Mouse (Mus musculus) embryonic facial prominence, embryonic 11.5 days (tissue): ENCODE data around the gene Fcer2a. TPM values are rescaled to one million over a fixed set of nuclear protein-coding genes. Genes with fewer than 3 reads are reported as not detected.

Experiments used
- ATAC-seq: fragments of 200-750 bp; cut with Nextera tagmentation; replicated peaks from 2 replicates; pipeline ENCODE4 v1.8.0; 2017; ENCODE audit warnings: low read depth; ENCODE audit not compliant: insufficient number of reproducible peaks, low FRiP score, low TSS enrichment
- DNase-seq: peaks from one replicate; pipeline ENCODE4 v3.0.0-alpha.2; 2015; ENCODE audit warnings: low spot score
- H3K27ac ChIP-seq: fragments of 300-500 bp; sonication (generic); replicated peaks from 2 replicates; pipeline ENCODE4 v1.5.1; 2014; ENCODE audit warnings: mild to moderate bottlenecking, low read depth, low read length, control low read depth
- H3K27me3 ChIP-seq: fragments of 300-500 bp; sonication (generic); 2 replicates; pipeline ENCODE4 v1.6.1; 2014; ENCODE audit warnings: mild to moderate bottlenecking, low read length, moderate library complexity, mixed read lengths; ENCODE audit not compliant: control insufficient read depth, insufficient read depth
- H3K36me3 ChIP-seq: fragments of 300-500 bp; sonication (generic); replicated peaks from 2 replicates; pipeline ENCODE4 v1.6.1; 2014; ENCODE audit warnings: low read depth, mild to moderate bottlenecking, low read length, moderate library complexity, mixed read lengths; ENCODE audit not compliant: control insufficient read depth, insufficient read depth
- H3K4me1 ChIP-seq: fragments of 300-500 bp; sonication (generic); 2 replicates; pipeline ENCODE4 v1.6.1; 2014; ENCODE audit warnings: low read length, mixed read lengths; ENCODE audit not compliant: control insufficient read depth, insufficient read depth
- H3K4me2 ChIP-seq: fragments of 300-500 bp; sonication (generic); 2 replicates; pipeline ENCODE4 v1.6.1; 2014; ENCODE audit warnings: low read depth, mild to moderate bottlenecking, control low read depth, low read length, moderate library complexity
- H3K4me3 ChIP-seq: fragments of 300-500 bp; sonication (generic); 2 replicates; pipeline ENCODE4 v1.5.1; 2014; ENCODE audit warnings: low read depth, low read length, control low read depth
- H3K9ac ChIP-seq: fragments of 300-500 bp; sonication (generic); replicated peaks from 2 replicates; pipeline ENCODE4 v1.6.1; 2014; ENCODE audit warnings: mild to moderate bottlenecking, control low read depth, low read length
- H3K9me3 ChIP-seq: fragments of 300-500 bp; sonication (generic); replicated peaks from 2 replicates; pipeline ENCODE4 v1.6.1; 2016; ENCODE audit warnings: mild to moderate bottlenecking, low read length, inconsistent platforms, mixed read lengths; ENCODE audit not compliant: control insufficient read depth
- WGBS: fragments of 180-500 bp; shearing (Covaris S2); extraction: QIAGEN DNeasy Blood & Tissue Kit; methylation state at CpG from one replicate; pipeline ENCODE4 v1.1.7; 2014; 5-methylcytosine and 5-hydroxymethylcytosine counted together
- polyA plus RNA-seq: library from polyadenylated mRNA; unstranded; fragments of >200 nt; fragmentation: Nextera tagmentation; extraction: Ambion mirVana; gene quantifications from 2 replicates; pipeline ENCODE4 v1.2.1, GENCODE M21; 2014

The Fcer2a gene
- 0.25 and 0.36 TPM in 2 replicates for polyA plus RNA-seq

DNA sequence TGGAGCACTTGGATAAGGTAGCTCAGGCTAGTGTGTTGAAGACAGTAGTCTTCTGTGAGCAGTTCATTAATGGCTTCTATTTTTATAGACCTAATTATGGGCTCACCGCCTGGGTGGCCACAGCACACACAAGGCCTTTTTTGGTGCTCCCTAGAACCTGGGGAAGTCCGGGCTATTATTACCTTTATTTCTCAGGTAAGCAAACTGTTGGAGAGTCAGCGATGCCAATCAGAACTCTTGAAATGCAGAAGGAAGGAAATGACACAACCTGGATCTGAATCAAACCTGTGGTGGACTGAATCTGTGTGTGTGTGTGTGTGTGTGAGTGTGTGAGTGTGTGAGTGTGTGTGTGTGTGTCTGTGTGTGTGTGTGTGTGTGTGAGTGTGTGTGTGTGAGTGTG is at the start of gene Fcer2a:
TSS of gene Fcer2a (minus strand) at position 55 of the 400 bp plus-strand sequence.
- H3K4me3 ChIP-seq: no peak within 1 kb of the TSS
- H3K9me3 ChIP-seq: no peaks in the 10 kb centered on the region
- H3K4me1 ChIP-seq: no peaks in the 10 kb centered on the region
- no peak within 1 kb of the TSS for H3K9ac ChIP-seq
- H3K36me3 ChIP-seq: no peaks in the 10 kb centered on the region
- no peak within 1 kb of the TSS for H3K4me2 ChIP-seq
- 88% methylated on average over 3 of the region's 3 CpGs for WGBS
- no peaks in the 10 kb centered on the region for H3K27me3 ChIP-seq
- no peak within 1 kb of the TSS for H3K27ac ChIP-seq
- DNase-seq (no peak), ATAC-seq (no peak)

DNA sequence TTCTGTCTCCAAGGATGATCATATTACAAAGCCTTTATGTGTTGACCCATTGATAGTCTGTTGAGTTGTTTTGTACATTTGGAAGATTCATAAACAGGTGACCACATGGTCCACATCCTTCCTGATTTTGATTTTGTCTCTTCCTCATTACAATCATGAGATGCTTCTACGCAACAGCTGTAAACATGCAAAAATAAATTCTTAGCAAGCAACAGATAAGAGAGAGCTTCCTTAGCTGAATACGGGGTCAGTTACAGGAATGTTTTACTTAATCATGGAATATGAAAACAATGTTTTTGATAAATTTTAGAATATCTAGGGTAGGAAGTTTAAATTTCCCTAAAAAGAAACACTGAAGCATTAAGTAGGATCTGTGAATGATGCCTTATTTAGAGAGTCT is 43.0 kb upstream of the Fcer2a start:
- no peaks in the 10 kb centered on the region for H3K4me1 ChIP-seq
- H3K9me3 ChIP-seq: no peaks in the 10 kb centered on the region
- no peaks in the 10 kb centered on the region for H3K27me3 ChIP-seq
- no peak overlapping the region for H3K4me2 ChIP-seq
- no peak overlapping the region for H3K9ac ChIP-seq
- no peak for DNase-seq
- no peak overlapping the region for H3K27ac ChIP-seq
- H3K36me3 ChIP-seq: no peaks in the 10 kb centered on the region
- ATAC-seq: no peak
- no peak overlapping the region for H3K4me3 ChIP-seq
- 94% methylated on average over 2 of the region's 2 CpGs for WGBS

DNA sequence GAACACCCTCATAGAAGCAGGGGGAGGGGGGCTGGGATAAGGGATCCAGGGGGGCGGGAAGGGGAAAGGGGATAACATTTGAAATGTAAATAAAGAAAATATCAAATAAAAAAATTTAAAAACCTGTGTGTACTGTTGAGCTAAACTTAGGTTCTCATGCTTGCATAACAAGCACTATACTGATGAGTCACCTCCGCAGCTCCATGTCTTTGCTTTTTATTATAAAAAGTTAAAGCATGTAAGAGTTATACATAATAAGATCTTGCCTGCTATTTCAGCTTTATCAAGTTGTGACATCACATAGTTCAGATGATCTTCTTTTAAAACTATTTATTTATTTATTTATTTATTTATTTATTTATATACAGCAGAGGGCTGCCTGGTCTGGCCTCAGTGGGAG is 41.6 kb upstream of the Fcer2a start:
- ATAC-seq: no peak
- H3K36me3 ChIP-seq: no peaks in the 10 kb centered on the region
- DNase-seq: no peak
- no peak overlapping the region for H3K4me3 ChIP-seq
- no peak overlapping the region for H3K9ac ChIP-seq
- WGBS: 94% methylated on average over 2 of the region's 2 CpGs
- H3K4me2 ChIP-seq: no peak overlapping the region
- no peak overlapping the region for H3K27ac ChIP-seq
- no peaks in the 10 kb centered on the region for H3K4me1 ChIP-seq
- H3K9me3 ChIP-seq: no peaks in the 10 kb centered on the region
- no peaks in the 10 kb centered on the region for H3K27me3 ChIP-seq

DNA sequence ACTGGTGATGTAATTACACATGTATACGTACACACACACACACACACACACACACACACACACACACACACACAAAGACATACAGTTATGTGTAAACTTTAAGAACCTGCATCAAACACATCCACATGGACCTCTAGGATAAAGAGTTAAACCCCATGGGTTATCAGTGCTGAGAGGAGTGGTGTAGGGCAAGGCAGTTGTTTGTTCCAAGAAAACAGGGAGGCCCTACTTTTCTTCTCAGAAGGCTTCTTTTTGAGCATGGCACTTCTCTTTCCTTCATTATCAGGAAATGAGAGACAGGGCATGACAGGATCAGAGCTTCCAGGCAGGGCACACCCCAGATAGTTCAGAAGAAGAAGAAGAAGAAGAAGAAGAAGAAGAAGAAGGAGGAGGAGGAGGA is 40.1 kb upstream of the Fcer2a start:
- no peak overlapping the region for H3K9ac ChIP-seq
- DNase-seq (no peak), ATAC-seq (no peak)
- no peak overlapping the region for H3K27ac ChIP-seq
- H3K36me3 ChIP-seq: no peaks in the 10 kb centered on the region
- H3K27me3 ChIP-seq: no peaks in the 10 kb centered on the region
- H3K9me3 ChIP-seq: no peaks in the 10 kb centered on the region
- no peak overlapping the region for H3K4me2 ChIP-seq
- no peaks in the 10 kb centered on the region for H3K4me1 ChIP-seq
- no peak overlapping the region for H3K4me3 ChIP-seq
- 65% methylated on average over 1 of the region's 1 CpGs for WGBS

DNA sequence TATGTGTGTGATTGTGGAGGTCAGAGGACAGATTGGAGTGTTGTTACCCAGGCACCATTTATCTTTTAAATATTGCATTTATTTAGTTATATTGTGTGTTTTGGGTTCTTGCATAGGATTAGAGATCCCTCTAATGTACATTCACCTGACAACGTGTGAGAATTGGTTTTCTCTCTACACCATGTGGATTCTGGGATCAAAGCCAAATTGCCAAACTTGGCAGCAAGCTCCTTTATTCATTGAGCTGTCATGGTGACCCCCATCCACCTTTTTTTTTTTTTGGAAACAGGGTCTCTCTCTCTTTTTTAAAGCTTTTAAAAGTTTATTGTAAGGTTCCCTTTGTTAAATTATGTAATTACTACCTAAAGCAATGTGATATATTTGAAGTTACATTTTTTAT is 27.1 kb upstream of the Fcer2a start:
- no peak for DNase-seq
- 67% methylated on average over 1 of the region's 1 CpGs for whole genome bisulfite sequencing
- no peak overlapping the region for H3K27ac ChIP-seq
- no peaks in the 10 kb centered on the region for H3K36me3 ChIP-seq
- no peak overlapping the region for H3K4me3 ChIP-seq
- H3K4me2 ChIP-seq: no peak overlapping the region
- H3K27me3 ChIP-seq: no peaks in the 10 kb centered on the region
- no peak overlapping the region for H3K9ac ChIP-seq
- no peak for ATAC-seq
- H3K9me3 ChIP-seq: no peaks in the 10 kb centered on the region
- no peaks in the 10 kb centered on the region for H3K4me1 ChIP-seq

DNA sequence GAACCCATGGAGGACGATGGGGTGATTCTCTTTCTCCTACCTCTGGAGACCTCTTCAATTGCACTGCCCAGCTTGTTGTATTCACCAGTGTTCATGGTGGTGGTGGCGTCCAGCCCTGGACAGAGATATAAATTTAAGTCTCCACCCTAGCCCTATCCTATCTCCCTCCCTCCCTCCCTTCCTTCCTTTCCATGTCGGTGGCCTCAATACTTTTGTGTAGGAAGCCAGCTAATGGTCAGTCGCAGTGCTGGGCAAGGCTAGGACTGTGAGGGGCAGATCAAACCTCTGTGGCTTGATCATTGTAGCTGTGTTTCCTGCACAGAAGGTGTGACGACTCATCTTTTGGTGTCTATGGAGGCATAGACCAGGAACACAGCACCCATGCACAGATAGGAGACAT is 26.6 kb upstream of the Fcer2a start, which contains the start of gene Clec4g:
TSS of gene Clec4g (minus strand) at position 101 of the 400 bp plus-strand sequence.
- Histone ChIP-seq H3K27me3 (no peaks in the 10 kb centered on the region), H3K9ac (no peak within 1 kb of the TSS), H3K36me3 (no peaks in the 10 kb centered on the region), H3K4me2 (no peak within 1 kb of the TSS), H3K9me3 (no peaks in the 10 kb centered on the region), H3K4me1 (no peaks in the 10 kb centered on the region), H3K27ac (no peak within 1 kb of the TSS), H3K4me3 (no peak within 1 kb of the TSS)
- 77% methylated on average over 5 of the region's 5 CpGs for WGBS
- no peak for DNase-seq
- no peak for ATAC-seq

DNA sequence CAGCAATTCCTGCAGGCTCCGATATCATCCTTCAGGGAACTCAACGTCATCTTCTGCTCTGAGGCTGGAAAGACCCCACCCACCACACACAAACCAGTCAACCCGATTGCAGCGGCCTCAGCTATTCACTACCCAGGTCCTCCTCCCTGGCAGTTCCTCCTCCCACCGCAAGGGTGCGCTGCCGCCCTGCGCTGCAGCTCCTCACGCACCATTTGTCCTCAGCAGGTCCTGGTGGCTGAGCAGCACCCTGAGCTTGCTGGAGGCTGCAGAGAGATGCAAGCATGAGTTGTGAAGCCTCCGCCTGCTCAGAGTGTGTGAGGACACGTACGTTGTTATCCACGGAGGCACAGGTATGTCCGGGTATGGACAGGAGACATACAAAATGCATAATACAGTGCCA is 24.6 kb upstream of the Fcer2a start:
- ATAC-seq: peak; percentile 59; the same call in 1 of the 2 replicates
- DNase-seq: peak; percentile 61
- no peaks in the 10 kb centered on the region for H3K27me3 ChIP-seq
- H3K36me3 ChIP-seq: no peaks in the 10 kb centered on the region
- H3K4me2 ChIP-seq: no peak overlapping the region
- no peak overlapping the region for H3K27ac ChIP-seq
- H3K9me3 ChIP-seq: no peaks in the 10 kb centered on the region
- WGBS: 17% methylated on average over 14 of the region's 14 CpGs
- H3K4me3 ChIP-seq: no peak overlapping the region
- no peaks in the 10 kb centered on the region for H3K4me1 ChIP-seq
- H3K9ac ChIP-seq: no peak overlapping the region

DNA sequence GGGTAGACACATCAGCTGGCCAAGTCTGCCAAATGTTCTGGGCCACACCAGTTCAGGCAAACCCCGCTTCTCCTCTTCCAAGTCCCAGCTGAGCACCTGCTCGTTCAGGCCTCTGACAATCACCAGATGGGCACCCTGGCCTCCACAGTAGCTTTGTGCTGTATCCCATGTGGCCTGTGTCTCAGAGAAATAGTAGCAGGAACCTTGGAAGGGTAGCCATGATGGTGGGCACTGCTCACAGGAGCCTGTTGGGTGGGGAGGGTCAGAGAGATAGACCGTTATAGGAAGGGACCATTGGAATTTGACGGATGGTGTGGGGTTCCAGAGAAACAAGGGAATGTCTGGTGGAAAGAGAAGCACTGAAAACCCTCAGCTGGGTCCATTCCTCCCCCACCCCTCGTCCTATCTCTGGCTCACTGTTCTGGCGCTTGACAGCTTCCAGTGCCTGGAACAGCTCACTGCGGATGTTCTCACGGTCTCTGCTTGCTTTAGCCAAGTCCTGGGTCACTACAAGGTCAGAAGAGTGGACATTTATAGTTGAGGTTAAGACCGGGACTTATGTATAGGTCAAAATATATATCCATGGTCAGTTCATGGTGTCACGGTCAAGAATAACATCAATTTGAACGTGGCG is 23.5 kb upstream of the Fcer2a start:
- WGBS: 82% methylated on average over 12 of the region's 12 CpGs
- Histone ChIP-seq H3K9ac (no peak overlapping the region), H3K9me3 (no peaks in the 10 kb centered on the region), H3K27me3 (no peaks in the 10 kb centered on the region), H3K27ac (no peak overlapping the region), H3K4me1 (no peaks in the 10 kb centered on the region), H3K4me2 (no peak overlapping the region), H3K36me3 (no peaks in the 10 kb centered on the region), H3K4me3 (no peak overlapping the region)
- no peak for ATAC-seq
- no peak for DNase-seq
